Mouse (Mus musculus) cortical plate, adult 2 months (tissue): ENCODE results near the gene St3gal3.

Experiments used
- CTCF ChIP-seq: fragments of 200-500 bp; IDR thresholded peaks from 2 replicates; pipeline ENCODE4 v1.5.1; 2011; ENCODE audit warnings: mild to moderate bottlenecking, control low read depth, low read length; ENCODE audit not compliant: insufficient read depth; ENCODE audit errors: extremely low read depth
- POLR2A ChIP-seq: fragments of 200-500 bp; IDR thresholded peaks from 2 replicates; pipeline ENCODE4 v1.6.1; 2011; ENCODE audit warnings: mild to moderate bottlenecking, low read length, control low read depth; ENCODE audit not compliant: insufficient read depth; ENCODE audit errors: extremely low read depth

- TF ChIP-seq CTCF (no peak), POLR2A (no peak)
These were observed 108.8 kb downstream of the St3gal3 start for GRCm38 (mm10) chr4:118025931-118026330.
